Mouse (Mus musculus) hindbrain, embryonic 16.5 days (tissue): ENCODE results near the gene Guca2a. TPM values are rescaled to one million over a fixed set of nuclear protein-coding genes. Genes with fewer than 3 reads are reported as not detected.
A peak's percentile ranks its signal among the peaks of the same experiment; 100 is the strongest.

ENCODE experiments used
- ATAC-seq: fragments of 200-750 bp; cut with Nextera tagmentation; 2 replicates; pipeline ENCODE4 v1.8.0; 2017; ENCODE audit warnings: moderate TSS enrichment, moderate library complexity
- H3K27ac ChIP-seq: fragments of 300-500 bp; sonication (generic); 2 replicates; pipeline ENCODE4 v1.5.1; 2014; ENCODE audit warnings: low read depth, mild to moderate bottlenecking, control low read depth, low read length, moderate library complexity
- H3K27me3 ChIP-seq: fragments of 300-500 bp; sonication (generic); replicated peaks from 2 replicates; pipeline ENCODE4 v1.6.1; 2014; ENCODE audit warnings: low read length; ENCODE audit not compliant: control insufficient read depth, insufficient read depth
- H3K36me3 ChIP-seq: fragments of 300-500 bp; sonication (generic); 2 replicates; pipeline ENCODE4 v1.6.1; 2014; ENCODE audit warnings: mild to moderate bottlenecking, low read length, moderate library complexity, mixed read lengths; ENCODE audit not compliant: control insufficient read depth, insufficient read depth
- H3K4me1 ChIP-seq: fragments of 300-500 bp; sonication (generic); 2 replicates; pipeline ENCODE4 v1.6.1; 2014; ENCODE audit warnings: low read depth, low read length; ENCODE audit not compliant: control insufficient read depth, insufficient read depth
- H3K4me2 ChIP-seq: fragments of 300-500 bp; sonication (generic); 2 replicates; pipeline ENCODE4 v1.6.1; 2014; ENCODE audit warnings: mild to moderate bottlenecking, low read length, control low read depth, moderate library complexity
- H3K4me3 ChIP-seq: fragments of 300-500 bp; sonication (generic); 2 replicates; pipeline ENCODE4 v1.5.1; 2014; ENCODE audit warnings: mild to moderate bottlenecking, low read length, control low read depth, moderate library complexity
- H3K9ac ChIP-seq: fragments of 300-500 bp; sonication (generic); 2 replicates; pipeline ENCODE4 v1.6.1; 2014; ENCODE audit warnings: low read depth, mild to moderate bottlenecking, control low read depth, low read length, moderate library complexity
- H3K9me3 ChIP-seq: fragments of 300-500 bp; sonication (generic); 2 replicates; pipeline ENCODE4 v1.6.1; 2014; ENCODE audit warnings: mild to moderate bottlenecking, low read length, moderate library complexity; ENCODE audit not compliant: control insufficient read depth
- WGBS: fragments of 180-500 bp; shearing (Covaris S2); extraction: QIAGEN DNeasy Blood & Tissue Kit; methylation state at CpG from one replicate; pipeline ENCODE4 v1.1.7; 2014; 5-methylcytosine and 5-hydroxymethylcytosine counted together
- polyA plus RNA-seq: library from polyadenylated mRNA; unstranded; fragments of >200 nt; fragmentation: Nextera tagmentation; extraction: Ambion mirVana; gene quantifications from 2 replicates; pipeline ENCODE4 v1.2.1, GENCODE M21; 2015

Gene Guca2a
- polyA plus RNA-seq, 1 experiment from 2014 or later, result not detected

- H3K9ac ChIP-seq, result no peak overlapping the region
These were observed 32.1 kb downstream of the Guca2a start for GRCm38 (mm10) chr4:119669356-119670209.

GRCm38 (mm10) chr4:119670210-119670555 is 32.7 kb downstream of the Guca2a start:
- Histone ChIP-seq H3K4me1 (peaks cover 11% of the 10 kb centered on the region), H3K27ac (0 out of 2 replicates have a peak overlapping the region, but pooled peaks have one; percentile 16), H3K4me3 (no peak overlapping the region), H3K9me3 (no peaks in the 10 kb centered on the region), H3K27me3 (no peaks in the 10 kb centered on the region), H3K36me3 (no peaks in the 10 kb centered on the region), H3K4me2 (no peak overlapping the region), H3K9ac (no peak overlapping the region)
- WGBS, result 34% methylated on average over 7 of the region's 7 CpGs
- no peak for ATAC-seq

More at GRCm38 (mm10) chr4:119669356-119670209, 32.1 kb downstream of the Guca2a start:
- no peak overlapping the region for H3K4me3 ChIP-seq
- no peaks in the 10 kb centered on the region for H3K36me3 ChIP-seq
- H3K4me2 ChIP-seq, result no peak overlapping the region
- 59% methylated on average over 10 of the region's 10 CpGs for WGBS
- no peak overlapping the region for H3K27ac ChIP-seq
- H3K4me1 ChIP-seq, result peaks cover 11% of the 10 kb centered on the region
- H3K9me3 ChIP-seq, result no peaks in the 10 kb centered on the region
- no peaks in the 10 kb centered on the region for H3K27me3 ChIP-seq
- ATAC-seq, result 0 out of 2 replicates have a peak, but pooled peaks have one; percentile 23

- WGBS, result 74% methylated on average over 6 of the region's 6 CpGs
These were observed 33.2 kb downstream of the Guca2a start for GRCm38 (mm10) chr4:119670736-119671135.

GRCm38 (mm10) chr4:119671164-119671563 is 33.7 kb downstream of the Guca2a start:
- H3K4me3 ChIP-seq, result no peak overlapping the region
- H3K4me2 ChIP-seq, result no peak overlapping the region
- no peak overlapping the region for H3K9ac ChIP-seq
- H3K27me3 ChIP-seq, result no peaks in the 10 kb centered on the region
- H3K4me1 ChIP-seq, result peaks cover 11% of the 10 kb centered on the region
- H3K9me3 ChIP-seq, result no peaks in the 10 kb centered on the region
- no peaks in the 10 kb centered on the region for H3K36me3 ChIP-seq
- ATAC-seq, result no peak
- no peak overlapping the region for H3K27ac ChIP-seq
- WGBS, result 91% methylated on average over 9 of the region's 9 CpGs

More at GRCm38 (mm10) chr4:119670736-119671135, 33.2 kb downstream of the Guca2a start:
- H3K36me3 ChIP-seq, result no peaks in the 10 kb centered on the region
- H3K4me1 ChIP-seq, result peaks cover 11% of the 10 kb centered on the region
- H3K27me3 ChIP-seq, result no peaks in the 10 kb centered on the region
- H3K4me2 ChIP-seq, result no peak overlapping the region
- H3K9ac ChIP-seq, result 0 out of 2 replicates have a peak overlapping the region, but pooled peaks have one; percentile 16
- ATAC-seq, result no peak
- no peaks in the 10 kb centered on the region for H3K9me3 ChIP-seq
- no peak overlapping the region for H3K27ac ChIP-seq
- no peak overlapping the region for H3K4me3 ChIP-seq

- Histone ChIP-seq H3K4me1 (peaks cover 11% of the 10 kb centered on the region), H3K9me3 (no peaks in the 10 kb centered on the region), H3K4me2 (no peak overlapping the region), H3K36me3 (no peaks in the 10 kb centered on the region), H3K4me3 (no peak overlapping the region), H3K9ac (no peak overlapping the region), H3K27ac (no peak overlapping the region), H3K27me3 (no peaks in the 10 kb centered on the region)
- ATAC-seq, result peak; percentile 46; the same call in 1 of the 2 replicates
- 34% methylated on average over 5 of the region's 5 CpGs for WGBS
These were observed 35.2 kb downstream of the Guca2a start for GRCm38 (mm10) chr4:119672685-119673084.

GRCm38 (mm10) chr4:119682596-119682995 is 45.1 kb downstream of the Guca2a start:
- WGBS, result 25% methylated on average over 5 of the region's 5 CpGs
- Histone ChIP-seq H3K27me3 (no peaks in the 10 kb centered on the region), H3K4me2 (no peak overlapping the region), H3K27ac (no peak overlapping the region), H3K4me3 (no peak overlapping the region), H3K36me3 (no peaks in the 10 kb centered on the region), H3K4me1 (peaks cover 6% of the 10 kb centered on the region; the same call in 1 of the 2 replicates), H3K9me3 (no peaks in the 10 kb centered on the region), H3K9ac (no peak overlapping the region)
- ATAC-seq, result peak; percentile 50; the same call in 1 of the 2 replicates

- H3K27me3 ChIP-seq, result no peaks in the 10 kb centered on the region
- peaks cover 6% of the 10 kb centered on the region; the same call in 1 of the 2 replicates for H3K4me1 ChIP-seq
- H3K9ac ChIP-seq, result no peak overlapping the region
- no peak for ATAC-seq
- no peak overlapping the region for H3K4me3 ChIP-seq
- no peak overlapping the region for H3K4me2 ChIP-seq
- H3K9me3 ChIP-seq, result no peaks in the 10 kb centered on the region
- no peak overlapping the region for H3K27ac ChIP-seq
- H3K36me3 ChIP-seq, result no peaks in the 10 kb centered on the region
- WGBS, result 98% methylated on average over 2 of the region's 2 CpGs
These were observed 48.2 kb downstream of the Guca2a start for GRCm38 (mm10) chr4:119685746-119686145.

Other genes starting within 250 kb of the Guca2a start
- gene Ccdc30, start 222.2 kb upstream of the Guca2a start, polyA plus RNA-seq, result 18.8 and 20.0 TPM in 2 replicates
- gene Ppcs, start 215.3 kb upstream of the Guca2a start, polyA plus RNA-seq, result 22.2 and 27.3 TPM in 2 replicates
- 0.63 and 0.89 TPM in 2 replicates for gene Zmynd12, start 214.9 kb upstream of the Guca2a start, polyA plus RNA-seq
- gene Rimkla, start 145.1 kb upstream of the Guca2a start, polyA plus RNA-seq, result 28.2 and 30.3 TPM in 2 replicates
- 25.7 and 32.6 TPM in 2 replicates for gene Foxj3, start 100.7 kb upstream of the Guca2a start, polyA plus RNA-seq
- gene Frg2f1, start 98.2 kb upstream of the Guca2a start, polyA plus RNA-seq, result 9.3 and 11.4 TPM in 2 replicates
- gene Guca2b, start 21.2 kb downstream of the Guca2a start, polyA plus RNA-seq, result not detected in 2 replicates
- 16.0 and 17.7 TPM in 2 replicates for gene Hivep3, start 96.1 kb downstream of the Guca2a start, polyA plus RNA-seq